Mouse (Mus musculus) limb, embryonic 11.5 days (tissue): ENCODE data around the gene Dhx34. TPM values are rescaled to one million over a fixed set of nuclear protein-coding genes. Genes with fewer than 3 reads are reported as not detected.
A peak's percentile ranks its signal among the peaks of the same experiment; 100 is the strongest.

Experiments
- ATAC-seq: fragments of 200-750 bp; cut with Nextera tagmentation; 2 replicates; pipeline ENCODE4 v1.8.0; 2017; ENCODE audit warnings: low read depth; ENCODE audit not compliant: insufficient number of reproducible peaks, low FRiP score, low TSS enrichment
- DNase-seq: peaks from one replicate; pipeline ENCODE4 v3.0.0-alpha.2; 2015; ENCODE audit warnings: low spot score
- H3K27ac ChIP-seq: fragments of 300-500 bp; sonication (generic); replicated peaks from 2 replicates; pipeline ENCODE4 v1.5.1; 2014; ENCODE audit warnings: low read depth, mild to moderate bottlenecking, low read length
- H3K27me3 ChIP-seq: fragments of 300-500 bp; sonication (generic); 2 replicates; pipeline ENCODE4 v1.6.1; 2014; ENCODE audit warnings: mild to moderate bottlenecking, low read length, mixed read lengths; ENCODE audit not compliant: control insufficient read depth, insufficient read depth
- H3K36me3 ChIP-seq: fragments of 300-500 bp; sonication (generic); 2 replicates; pipeline ENCODE4 v1.6.1; 2014; ENCODE audit warnings: mild to moderate bottlenecking, low read length, moderate library complexity, mixed read lengths; ENCODE audit not compliant: control insufficient read depth, insufficient read depth
- H3K4me1 ChIP-seq: fragments of 300-500 bp; sonication (generic); 2 replicates; pipeline ENCODE4 v1.6.1; 2014; ENCODE audit warnings: low read length, mixed read lengths; ENCODE audit not compliant: control insufficient read depth, insufficient read depth
- H3K4me2 ChIP-seq: fragments of 300-500 bp; sonication (generic); 2 replicates; pipeline ENCODE4 v1.6.1; 2014; ENCODE audit warnings: low read depth, mild to moderate bottlenecking, moderate library complexity; ENCODE audit not compliant: severe bottlenecking
- H3K4me3 ChIP-seq: fragments of 300-500 bp; sonication (generic); 2 replicates; pipeline ENCODE4 v1.5.1; 2014; ENCODE audit warnings: low read depth, low read length
- H3K9ac ChIP-seq: fragments of 300-500 bp; sonication (generic); 2 replicates; pipeline ENCODE4 v1.6.1; 2014; ENCODE audit warnings: mild to moderate bottlenecking, low read length
- H3K9me3 ChIP-seq: fragments of 300-500 bp; sonication (generic); 2 replicates; pipeline ENCODE4 v1.6.1; 2016; ENCODE audit warnings: low read length; ENCODE audit not compliant: control insufficient read depth
- whole genome bisulfite sequencing: fragments of 180-500 bp; shearing (Covaris S2); extraction: QIAGEN DNeasy Blood & Tissue Kit; methylation state at CpG from one replicate; pipeline ENCODE4 v1.1.7; 2014; 5-methylcytosine and 5-hydroxymethylcytosine counted together
- polyA plus RNA-seq: library from polyadenylated mRNA; unstranded; fragments of >200 nt; fragmentation: Nextera tagmentation; extraction: Ambion mirVana; gene quantifications from 2 replicates; pipeline ENCODE4 v1.2.1, GENCODE M21; 2014

Dhx34 gene
- polyA plus RNA-seq, 1 experiment from 2014 or later: 8.5 TPM

DNA sequence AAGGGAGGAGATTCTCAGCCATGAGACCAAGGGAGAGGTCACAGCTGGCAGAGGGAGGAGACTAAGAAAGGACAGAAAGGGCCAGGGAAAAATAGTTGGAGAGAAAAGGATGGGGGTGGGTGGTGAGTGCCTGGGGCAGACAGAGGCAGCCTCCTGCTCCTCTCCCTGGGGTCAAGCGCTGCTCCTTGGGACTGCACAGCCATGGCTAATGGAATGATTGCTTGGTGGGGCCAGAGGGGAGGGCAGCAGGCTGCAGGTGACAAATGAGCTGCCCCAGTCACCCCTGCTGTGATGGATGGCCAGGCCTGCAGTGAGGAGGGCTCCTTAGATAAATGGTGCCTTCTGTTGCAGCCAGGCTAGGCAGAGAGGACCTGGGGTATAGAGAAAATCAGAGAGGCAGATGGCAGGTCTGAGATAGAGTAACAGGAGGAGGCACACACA is 49.7 kb downstream of the Dhx34 start:
- Histone ChIP-seq H3K9ac (no peak overlapping the region), H3K9me3 (no peaks in the 10 kb centered on the region), H3K4me1 (peaks cover 12% of the 10 kb centered on the region), H3K4me3 (no peak overlapping the region), H3K36me3 (no peaks in the 10 kb centered on the region), H3K27me3 (peaks cover 18% of the 10 kb centered on the region; the same call in 1 of the 2 replicates), H3K4me2 (no peak overlapping the region), H3K27ac (no peak overlapping the region)
- ATAC-seq (no peak), DNase-seq (no peak)
- WGBS: no CpG with 5 or more reads among the region's 1 CpGs

DNA sequence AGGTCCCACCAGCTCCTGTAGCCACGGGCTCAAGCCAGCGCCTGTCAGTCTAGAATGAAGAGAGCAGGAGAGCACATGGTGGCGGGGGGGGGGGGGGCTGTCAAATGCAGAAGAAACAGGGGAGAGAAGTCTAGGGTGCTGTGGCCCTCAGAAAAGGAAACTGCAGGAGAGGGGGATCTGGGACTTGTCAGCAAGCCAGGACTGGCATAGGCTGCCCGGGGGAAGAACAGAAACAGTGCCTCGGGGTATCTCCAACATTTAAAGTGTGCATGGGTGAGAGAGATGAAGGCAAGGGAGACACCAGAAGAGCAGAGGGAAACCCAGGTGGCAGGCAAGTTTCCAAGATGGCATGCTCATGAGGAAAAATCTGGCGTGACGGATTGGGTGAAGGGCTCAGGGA is 59.8 kb downstream of the Dhx34 start:
- Histone ChIP-seq H3K4me3 (no peak overlapping the region), H3K4me1 (no peaks in the 10 kb centered on the region), H3K36me3 (no peaks in the 10 kb centered on the region), H3K27me3 (peaks cover 17% of the 10 kb centered on the region), H3K9me3 (peaks cover 5% of the 10 kb centered on the region; the same call in 1 of the 2 replicates), H3K27ac (no peak overlapping the region), H3K9ac (no peak overlapping the region), H3K4me2 (no peak overlapping the region)
- 77% methylated on average over 7 of the region's 7 CpGs for WGBS
- ATAC-seq (no peak), DNase-seq (no peak)

DNA sequence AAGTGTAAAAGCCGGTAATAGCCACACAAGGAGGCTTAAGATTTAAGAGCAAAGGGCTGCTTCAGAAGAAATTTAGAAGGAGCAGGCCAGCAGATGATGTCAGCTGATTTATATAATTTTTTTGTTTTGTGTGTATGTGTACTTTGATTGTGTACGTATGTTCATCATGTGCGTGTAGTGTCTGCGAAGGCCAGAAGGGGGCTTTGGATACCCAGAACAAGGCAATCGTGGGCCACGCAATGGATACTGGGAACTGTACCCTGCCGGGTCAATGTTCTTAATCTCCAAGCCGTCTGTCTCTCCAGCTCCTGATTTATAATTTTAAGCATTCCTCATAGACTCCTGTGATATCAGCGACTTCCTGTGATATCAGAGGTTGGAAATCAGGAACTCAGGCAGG is 60.5 kb downstream of the Dhx34 start:
- ATAC-seq: no peak
- H3K4me1 ChIP-seq: no peaks in the 10 kb centered on the region
- H3K27me3 ChIP-seq: peaks cover 20% of the 10 kb centered on the region
- H3K27ac ChIP-seq: no peak overlapping the region
- H3K4me2 ChIP-seq: no peak overlapping the region
- H3K9ac ChIP-seq: no peak overlapping the region
- H3K4me3 ChIP-seq: no peak overlapping the region
- no peak for DNase-seq
- whole genome bisulfite sequencing: 93% methylated on average over 9 of the region's 9 CpGs
- no peaks in the 10 kb centered on the region for H3K36me3 ChIP-seq
- H3K9me3 ChIP-seq: peaks cover 5% of the 10 kb centered on the region; the same call in 1 of the 2 replicates

DNA sequence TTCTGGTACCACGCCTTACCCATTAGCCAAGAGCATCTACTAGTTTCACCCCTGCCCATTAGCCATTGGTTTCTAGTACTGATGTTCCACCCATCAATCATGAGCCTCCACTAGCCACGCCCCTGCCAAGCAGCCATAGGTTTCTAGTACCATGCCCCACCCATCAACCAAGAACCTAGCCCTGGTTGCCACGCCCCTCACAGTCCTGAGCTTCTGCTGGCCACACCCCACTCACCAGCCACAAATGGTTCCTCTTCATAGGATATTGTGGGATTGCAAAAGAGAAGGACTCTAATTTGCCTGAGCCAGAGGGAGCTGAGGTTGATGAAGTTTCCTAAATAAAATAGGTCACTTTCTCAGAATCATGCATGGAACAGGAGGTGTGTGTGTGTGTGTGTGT is 61.1 kb downstream of the Dhx34 start:
- no peak for DNase-seq
- no peak for ATAC-seq
- Histone ChIP-seq H3K9ac (no peak overlapping the region), H3K4me2 (no peak overlapping the region), H3K4me1 (no peaks in the 10 kb centered on the region), H3K9me3 (peaks cover 5% of the 10 kb centered on the region; the same call in 1 of the 2 replicates), H3K27ac (no peak overlapping the region), H3K36me3 (no peaks in the 10 kb centered on the region), H3K4me3 (no peak overlapping the region), H3K27me3 (peaks cover 20% of the 10 kb centered on the region)
- 59% methylated on average over 3 of the region's 3 CpGs for WGBS

GRCm38 (mm10) chr7:16158735-16159134 is 63.1 kb downstream of the Dhx34 start:
- WGBS: 11% methylated on average over 38 of the region's 39 CpGs
- peaks cover 5% of the 10 kb centered on the region; the same call in 1 of the 2 replicates for H3K9me3 ChIP-seq
- no peak overlapping the region for H3K27ac ChIP-seq
- H3K9ac ChIP-seq: no peak overlapping the region; the same call in 1 of the 2 replicates
- no peak overlapping the region for H3K4me3 ChIP-seq
- no peaks in the 10 kb centered on the region for H3K36me3 ChIP-seq
- H3K4me2 ChIP-seq: peak overlapping the region; percentile 20
- DNase-seq: no peak
- peaks cover 20% of the 10 kb centered on the region for H3K27me3 ChIP-seq
- 0 out of 2 replicates have a peak, but pooled peaks have one; percentile 17 for ATAC-seq
- no peaks in the 10 kb centered on the region for H3K4me1 ChIP-seq

GRCm38 (mm10) chr7:16156105-16156714 is 65.6 kb downstream of the Dhx34 start:
- H3K9me3 ChIP-seq: peaks cover under 1% of the 10 kb centered on the region; the same call in 1 of the 2 replicates
- ATAC-seq (no peak), DNase-seq (no peak)
- no peak overlapping the region for H3K4me2 ChIP-seq
- H3K4me1 ChIP-seq: no peaks in the 10 kb centered on the region
- no peaks in the 10 kb centered on the region for H3K36me3 ChIP-seq
- H3K27me3 ChIP-seq: peaks cover 20% of the 10 kb centered on the region
- H3K9ac ChIP-seq: no peak overlapping the region
- no peak overlapping the region for H3K27ac ChIP-seq
- 79% methylated on average over 8 of the region's 8 CpGs for whole genome bisulfite sequencing
- H3K4me3 ChIP-seq: no peak overlapping the region

- Histone ChIP-seq H3K9me3 (no peaks in the 10 kb centered on the region), H3K27me3 (peaks cover 20% of the 10 kb centered on the region), H3K4me3 (no peak overlapping the region), H3K36me3 (no peaks in the 10 kb centered on the region), H3K4me1 (no peaks in the 10 kb centered on the region), H3K9ac (no peak overlapping the region), H3K27ac (no peak overlapping the region), H3K4me2 (no peak overlapping the region)
- DNase-seq: no peak
- 78% methylated on average over 9 of the region's 9 CpGs for WGBS
- ATAC-seq: no peak
These were observed 66.5 kb downstream of the Dhx34 start for GRCm38 (mm10) chr7:16155132-16155872.

GRCm38 (mm10) chr7:16153522-16153921 is 68.3 kb downstream of the Dhx34 start:
- WGBS: 17% methylated on average over 10 of the region's 10 CpGs
- Histone ChIP-seq H3K4me1 (no peaks in the 10 kb centered on the region), H3K36me3 (no peaks in the 10 kb centered on the region), H3K9ac (no peak overlapping the region), H3K27ac (no peak overlapping the region), H3K9me3 (no peaks in the 10 kb centered on the region), H3K4me2 (no peak overlapping the region), H3K27me3 (peaks cover 7% of the 10 kb centered on the region), H3K4me3 (no peak overlapping the region)
- DNase-seq: peak; percentile 68
- no peak for ATAC-seq
